Mouse (Mus musculus) kidney, adult 2 months (tissue): ENCODE data around the gene Ncoa6. TPM values are rescaled to one million over a fixed set of nuclear protein-coding genes. Genes with fewer than 3 reads are reported as not detected.

Experiments
- DNase-seq: peaks from one replicate; pipeline ENCODE4 v3.0.0; 2021
- H3K27ac ChIP-seq: fragments of 200-500 bp; 2 replicates; pipeline ENCODE4 v1.5.1; 2012; ENCODE audit warnings: low read depth, low read length, control low read depth, inconsistent platforms; ENCODE audit not compliant: insufficient read depth
- H3K27me3 ChIP-seq: fragments of 200-500 bp; replicated peaks from 2 replicates; pipeline ENCODE4 v1.6.1; 2012; ENCODE audit warnings: mild to moderate bottlenecking, moderate library complexity, low read length, inconsistent platforms; ENCODE audit not compliant: control insufficient read depth, insufficient read depth
- H3K36me3 ChIP-seq: fragments of 200-500 bp; 2 replicates; pipeline ENCODE4 v1.6.1; 2012; ENCODE audit warnings: mild to moderate bottlenecking, moderate library complexity, low read length, inconsistent platforms; ENCODE audit not compliant: control insufficient read depth, insufficient read depth
- H3K4me1 ChIP-seq: fragments of 200-500 bp; 2 replicates; pipeline ENCODE4 v1.6.1; 2011; ENCODE audit warnings: low read length; ENCODE audit not compliant: control insufficient read depth, insufficient read depth
- H3K4me3 ChIP-seq: fragments of 200-500 bp; 2 replicates; pipeline ENCODE4 v1.5.1; 2011; ENCODE audit warnings: mild to moderate bottlenecking, low read depth, low read length, control low read depth; ENCODE audit not compliant: insufficient read depth
- CTCF ChIP-seq: fragments of 200-500 bp; conservative IDR thresholded peaks from 2 replicates; pipeline ENCODE4 v1.5.1; 2011; ENCODE audit warnings: low read depth, mild to moderate bottlenecking, control low read depth, low read length, moderate library complexity, mixed read lengths; ENCODE audit not compliant: insufficient read depth, insufficient read length
- POLR2A ChIP-seq: fragments of 200-500 bp; IDR thresholded peaks from one replicate; pipeline ENCODE4 v1.6.1; 2011; ENCODE audit warnings: low read depth, low read length, control low read depth
- WGBS: fragments of 180-500 bp; shearing (Covaris S2); methylation state at CpG from one replicate; pipeline ENCODE4 v1.1.7; 2018; 5-methylcytosine and 5-hydroxymethylcytosine counted together
- polyA plus RNA-seq: library from polyadenylated mRNA; depleted of rRNA; stranded (reverse); fragments of >200 nt; gene quantifications from 2 replicates; pipeline ENCODE4 v1.2.3, GENCODE M21; 2012; rRNA removed

The Ncoa6 gene
- polyA plus RNA-seq, 1 experiment, result 25.4 TPM

DNA sequence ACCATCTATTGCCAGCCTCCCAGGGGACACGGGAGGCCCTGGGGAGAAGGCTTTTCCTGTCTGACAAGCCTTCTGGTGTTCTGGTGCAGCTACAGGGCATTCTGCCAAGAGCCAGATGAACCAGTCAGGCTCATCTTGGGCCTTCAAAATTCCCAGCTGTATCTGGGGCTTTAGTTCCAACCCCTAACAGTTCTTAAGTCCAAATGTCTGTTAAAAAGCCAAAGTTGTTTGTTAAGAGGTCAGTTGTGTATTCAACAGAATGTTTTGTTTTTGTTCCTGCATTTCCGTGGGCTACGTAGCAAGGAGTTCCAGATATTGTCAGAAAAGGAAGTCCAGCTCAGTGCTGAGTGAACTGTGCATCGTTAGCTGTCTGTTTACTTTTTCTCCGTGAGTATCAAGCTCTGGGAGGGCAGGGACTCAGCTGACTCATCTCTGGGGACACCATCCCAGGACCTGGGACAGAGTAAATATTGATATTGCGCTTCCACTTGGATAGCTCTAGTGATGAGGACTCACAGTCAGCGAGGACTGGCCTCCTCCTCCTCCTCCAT is 104.3 kb downstream of the Ncoa6 start:
- 47% methylated on average over 7 of the region's 7 CpGs for WGBS
- Histone ChIP-seq H3K4me3 (no peak overlapping the region), H3K27ac (peak overlapping the region; percentile 51), H3K27me3 (no peaks in the 10 kb centered on the region), H3K4me1 (peaks cover 3% of the 10 kb centered on the region; the same call in 1 of the 2 replicates), H3K36me3 (no peaks in the 10 kb centered on the region)
- TF ChIP-seq CTCF (no peak), POLR2A (no peak)
- DNase-seq, result peak; percentile 77

DNA sequence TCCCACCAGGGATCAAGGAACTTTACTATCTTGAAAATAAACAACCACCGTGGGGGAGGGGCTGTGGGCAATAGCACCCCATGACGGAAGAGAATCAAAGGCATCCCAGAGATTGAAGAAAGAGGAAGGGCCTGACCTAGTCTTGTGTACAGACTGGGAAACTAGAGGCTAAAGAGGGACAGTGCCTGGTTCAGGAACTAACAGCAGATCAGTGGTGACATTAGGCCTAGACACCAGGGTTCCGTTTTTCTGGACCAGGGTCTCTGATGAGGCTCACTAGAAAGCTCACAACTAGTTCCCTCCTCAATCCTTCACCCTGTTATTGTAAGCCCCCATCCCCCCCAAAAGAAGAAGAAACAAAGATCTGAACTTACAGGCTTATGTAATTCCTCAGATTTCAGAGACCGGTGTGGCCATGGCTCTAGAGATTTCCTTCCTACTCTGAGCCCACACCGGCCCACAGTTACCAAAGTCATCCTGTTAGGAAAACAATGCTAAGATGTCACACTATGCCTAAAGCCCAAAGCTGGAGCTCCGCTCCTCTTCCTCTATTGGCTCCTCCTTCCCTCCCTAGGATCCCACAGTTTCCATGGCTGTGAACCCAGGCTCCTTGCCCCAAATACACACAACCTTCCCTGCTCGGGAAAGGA is 105.9 kb downstream of the Ncoa6 start:
- peak overlapping the region; percentile 45 for H3K27ac ChIP-seq
- DNase-seq, result no peak

DNA sequence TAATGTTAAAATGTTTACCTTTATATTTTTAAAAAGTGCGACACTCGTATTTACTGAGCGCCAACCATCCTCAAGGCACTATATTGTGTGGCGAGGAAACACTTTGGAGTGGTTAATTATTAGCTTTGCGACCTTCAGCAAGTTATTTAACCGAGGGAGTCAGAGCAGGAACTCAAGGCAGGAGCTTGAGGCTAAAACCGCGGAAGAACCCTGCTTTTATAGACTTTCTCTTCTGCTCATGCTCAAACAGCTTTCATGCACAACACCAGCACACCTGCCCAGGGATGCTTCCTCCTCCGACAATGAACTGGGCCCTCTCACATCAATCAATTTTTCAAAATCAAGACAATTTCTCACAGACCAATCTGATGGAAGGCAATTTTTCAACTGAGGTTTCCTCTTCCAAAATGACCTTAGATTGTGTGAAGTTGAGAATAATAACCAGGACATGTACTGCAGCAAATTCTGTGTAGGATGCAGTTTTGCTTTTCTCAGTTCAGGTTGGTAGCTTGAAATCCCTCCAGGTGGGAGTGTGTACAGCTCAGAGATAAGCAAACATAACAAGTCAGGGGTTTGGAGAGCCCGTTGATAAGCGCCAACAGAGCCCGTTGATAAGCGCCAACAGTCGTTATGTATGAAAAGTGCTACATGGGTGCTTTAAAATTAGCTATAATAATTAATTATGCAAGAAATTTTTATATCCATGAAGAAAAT is 115.9 kb downstream of the Ncoa6 start:
- peaks cover 4% of the 10 kb centered on the region; the same call in 1 of the 2 replicates for H3K4me1 ChIP-seq
- 29% methylated on average over 14 of the region's 14 CpGs for WGBS
- H3K36me3 ChIP-seq, result no peaks in the 10 kb centered on the region
- no peak for DNase-seq
- no peak for TF ChIP-seq POLR2A
- peak overlapping the region; percentile 25 for H3K4me3 ChIP-seq
- peak overlapping the region; percentile 94 for H3K27ac ChIP-seq
- no peaks in the 10 kb centered on the region for H3K27me3 ChIP-seq

More for the DNA sequence above, 105.9 kb downstream of the Ncoa6 start:
- no peak for TF ChIP-seq CTCF
- TF ChIP-seq POLR2A, result no peak
- H3K4me1 ChIP-seq, result peaks cover 3% of the 10 kb centered on the region; the same call in 1 of the 2 replicates
- no peaks in the 10 kb centered on the region for H3K27me3 ChIP-seq
- no peaks in the 10 kb centered on the region for H3K36me3 ChIP-seq
- no peak overlapping the region for H3K4me3 ChIP-seq
- 83% methylated on average over 7 of the region's 7 CpGs for WGBS

DNA sequence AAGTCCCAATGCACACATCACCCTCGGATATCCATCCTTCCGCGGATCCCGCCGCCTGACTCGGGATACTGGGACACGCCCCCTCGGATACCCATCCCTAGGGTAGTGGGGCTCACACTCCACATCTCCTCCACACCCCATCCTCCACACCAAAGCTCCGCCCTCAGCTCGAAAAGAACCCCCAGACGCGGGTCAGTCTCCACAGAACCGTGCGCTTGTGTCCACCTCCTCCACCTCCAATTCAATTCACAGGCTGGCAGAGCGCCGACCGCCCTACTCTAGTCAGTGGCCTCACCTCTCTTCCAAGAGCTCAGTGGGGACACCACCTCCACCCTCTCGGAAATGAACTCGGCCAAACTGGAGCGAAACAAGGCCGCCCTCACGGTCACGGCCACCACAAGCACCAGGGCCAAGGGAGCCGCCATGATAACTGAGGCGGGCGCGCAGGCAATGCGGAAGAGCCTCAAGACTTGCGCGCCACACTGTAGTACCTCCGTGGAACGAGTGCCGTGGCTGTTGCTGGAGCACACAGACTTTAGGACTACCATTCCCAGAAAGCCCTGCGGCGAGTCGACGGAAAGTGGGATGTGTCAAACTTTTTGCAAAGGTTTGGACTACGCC is 116.6 kb downstream of the Ncoa6 start, which contains the start of gene Pigu:
Gene Pigu, minus strand, starts transcription at position 460 of the 621 bp plus-strand sequence.
- whole genome bisulfite sequencing, result under 1% methylated on average over 38 of the region's 38 CpGs
- Histone ChIP-seq H3K4me3 (peak within 1 kb of the TSS; percentile 84), H3K27ac (peak within 1 kb of the TSS; percentile 94), H3K27me3 (no peaks in the 10 kb centered on the region), H3K36me3 (no peaks in the 10 kb centered on the region), H3K4me1 (peaks cover 4% of the 10 kb centered on the region; the same call in 1 of the 2 replicates)
- peak; percentile 99 for DNase-seq
- TF ChIP-seq POLR2A, result no peak
- TF ChIP-seq CTCF, result no peak

DNA sequence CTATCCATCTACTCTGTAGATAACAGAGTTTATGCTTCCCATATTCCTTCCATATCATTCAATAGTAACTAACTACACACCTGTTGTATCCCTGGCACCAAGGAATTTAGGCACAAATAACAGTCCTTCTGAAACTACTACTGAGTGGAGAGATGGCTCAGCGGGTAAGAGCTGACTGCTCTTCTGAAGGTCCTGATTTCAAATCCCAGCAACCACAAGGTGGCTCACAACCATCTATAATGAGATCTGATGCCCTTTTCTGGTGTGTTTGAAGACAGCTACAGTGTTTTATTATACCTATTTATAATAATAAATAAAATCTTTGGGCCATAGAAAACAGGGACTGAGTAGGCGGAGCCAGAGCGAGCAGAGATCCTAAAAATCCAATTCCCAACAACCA is 119.3 kb downstream of the Ncoa6 start:
- Histone ChIP-seq H3K4me3 (no peak overlapping the region), H3K27ac (no peak overlapping the region), H3K27me3 (no peaks in the 10 kb centered on the region), H3K36me3 (no peaks in the 10 kb centered on the region), H3K4me1 (peaks cover 4% of the 10 kb centered on the region; the same call in 1 of the 2 replicates)
- WGBS, result 89% methylated on average over 3 of the region's 3 CpGs
- peak; percentile 14 for DNase-seq
- no peak for TF ChIP-seq POLR2A
- TF ChIP-seq CTCF, result 0 out of 2 replicates have a peak, but pooled peaks have one; percentile 6

DNA sequence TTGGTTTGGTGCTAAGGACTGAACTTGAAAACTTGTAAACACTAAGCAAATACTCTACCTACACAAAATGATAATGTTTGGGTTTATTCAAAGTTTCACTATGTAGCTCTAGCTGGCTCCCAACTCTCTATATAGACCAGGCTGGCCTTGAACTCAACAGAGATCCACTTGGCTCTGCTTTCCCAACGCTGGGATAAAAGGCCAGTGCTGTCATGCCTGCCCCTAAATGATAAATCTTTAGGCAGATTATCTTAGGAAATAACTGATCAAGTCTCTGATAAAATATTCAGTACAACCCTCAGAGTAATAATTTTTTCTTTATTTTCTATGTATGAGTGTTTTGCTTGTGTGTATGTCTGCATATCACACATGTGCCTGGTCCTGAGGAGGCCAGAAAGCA is 127.0 kb downstream of the Ncoa6 start:
- WGBS, result 48% methylated on average over 1 of the region's 1 CpGs
- Histone ChIP-seq H3K4me1 (no peaks in the 10 kb centered on the region), H3K4me3 (no peak overlapping the region), H3K36me3 (no peaks in the 10 kb centered on the region), H3K27me3 (no peaks in the 10 kb centered on the region), H3K27ac (no peak overlapping the region)
- no peak for DNase-seq
- TF ChIP-seq CTCF (no peak), POLR2A (no peak)

Other genes with a start within 250 kb of the Ncoa6 start
- gene Dynlrb1, start 237.4 kb downstream of the Ncoa6 start, polyA plus RNA-seq, result 327 and 373 TPM in 2 replicates
- gene Map1lc3a, start 197.6 kb downstream of the Ncoa6 start, polyA plus RNA-seq, result 212 and 233 TPM in 2 replicates
- 40.0 and 40.1 TPM in 2 replicates for gene Pigu, start 116.5 kb downstream of the Ncoa6 start, polyA plus RNA-seq
- 141 and 143 TPM in 2 replicates for gene Trp53inp2, start 92.8 kb downstream of the Ncoa6 start, polyA plus RNA-seq
- 149 and 173 TPM in 2 replicates for gene Acss2, start 44.1 kb upstream of the Ncoa6 start, polyA plus RNA-seq
- gene Ggt7, start 44.3 kb upstream of the Ncoa6 start, polyA plus RNA-seq, result 2.4 and 4.8 TPM in 2 replicates
- 248 and 308 TPM in 2 replicates for gene Gss, start 118.9 kb upstream of the Ncoa6 start, polyA plus RNA-seq
- 0.05 TPM in 1 of 2 replicates, not detected in the other for gene Myh7b, start 137.3 kb upstream of the Ncoa6 start, polyA plus RNA-seq
- gene Trpc4ap, start 218.5 kb upstream of the Ncoa6 start, polyA plus RNA-seq, result 110 and 141 TPM in 2 replicates